Mouse (Mus musculus) frontal cortex, postnatal 25 days (tissue): ENCODE results near the gene Mta1.
A peak's percentile ranks its signal among the peaks of the same experiment; 100 is the strongest.

Experiments used
- DNase-seq, 2 experiments: peaks; one replicate each; pipeline ENCODE4 v3.0.0; 2022; ENCODE audit warnings: low spot score in 2 of 2

Mta1 gene

DNA sequence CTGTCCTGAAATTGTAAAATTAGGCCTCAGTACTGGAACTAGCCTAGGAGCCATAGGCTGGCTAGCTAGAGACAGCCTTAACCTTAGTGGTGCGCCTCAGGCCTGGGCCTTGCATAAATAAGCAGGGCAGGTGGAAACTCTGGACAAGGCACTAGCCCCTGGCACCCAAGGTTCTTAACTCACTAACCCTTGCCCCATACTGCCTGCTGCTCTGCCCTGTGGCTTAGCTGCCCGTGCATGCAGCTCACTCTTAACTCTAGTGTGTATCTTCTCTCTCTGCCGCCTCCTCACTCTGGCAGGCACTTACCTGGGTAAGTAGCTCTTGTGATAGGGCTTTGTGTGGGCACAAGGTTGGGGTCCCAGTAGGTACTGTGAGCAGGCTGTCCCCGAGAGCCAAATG lies 36.4 kb downstream of the Mta1 start:
- DNase-seq: no peak

- DNase-seq: no peak
Observed at GRCm38 (mm10) chr12:113135401-113135800, 37.3 kb downstream of the Mta1 start.

DNA sequence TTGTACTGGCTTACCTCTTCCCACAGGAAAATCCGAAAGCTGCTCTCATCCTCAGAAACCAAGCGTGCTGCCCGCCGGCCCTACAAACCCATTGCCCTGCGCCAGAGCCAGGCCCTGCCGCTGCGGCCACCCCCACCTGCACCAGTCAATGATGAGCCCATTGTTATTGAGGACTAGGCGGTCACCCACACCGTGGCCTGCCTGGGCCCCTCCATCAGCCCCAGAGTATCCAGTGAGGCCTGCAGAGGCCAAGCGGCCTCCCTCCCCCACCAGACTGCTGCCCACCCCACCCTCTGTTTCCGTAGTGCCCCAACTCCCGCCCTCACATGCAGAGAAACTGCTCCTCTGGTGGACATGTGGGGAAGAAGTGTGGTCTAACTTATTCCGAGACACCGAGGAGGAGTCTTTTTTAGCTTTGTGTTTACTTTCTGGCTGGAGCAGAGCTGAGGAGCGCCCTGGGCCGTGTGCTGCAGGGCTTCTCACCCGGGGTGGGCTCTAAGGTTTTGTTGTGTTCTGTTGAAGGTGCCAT lies 38.5 kb downstream of the Mta1 start:
- DNase-seq: no peak

DNA sequence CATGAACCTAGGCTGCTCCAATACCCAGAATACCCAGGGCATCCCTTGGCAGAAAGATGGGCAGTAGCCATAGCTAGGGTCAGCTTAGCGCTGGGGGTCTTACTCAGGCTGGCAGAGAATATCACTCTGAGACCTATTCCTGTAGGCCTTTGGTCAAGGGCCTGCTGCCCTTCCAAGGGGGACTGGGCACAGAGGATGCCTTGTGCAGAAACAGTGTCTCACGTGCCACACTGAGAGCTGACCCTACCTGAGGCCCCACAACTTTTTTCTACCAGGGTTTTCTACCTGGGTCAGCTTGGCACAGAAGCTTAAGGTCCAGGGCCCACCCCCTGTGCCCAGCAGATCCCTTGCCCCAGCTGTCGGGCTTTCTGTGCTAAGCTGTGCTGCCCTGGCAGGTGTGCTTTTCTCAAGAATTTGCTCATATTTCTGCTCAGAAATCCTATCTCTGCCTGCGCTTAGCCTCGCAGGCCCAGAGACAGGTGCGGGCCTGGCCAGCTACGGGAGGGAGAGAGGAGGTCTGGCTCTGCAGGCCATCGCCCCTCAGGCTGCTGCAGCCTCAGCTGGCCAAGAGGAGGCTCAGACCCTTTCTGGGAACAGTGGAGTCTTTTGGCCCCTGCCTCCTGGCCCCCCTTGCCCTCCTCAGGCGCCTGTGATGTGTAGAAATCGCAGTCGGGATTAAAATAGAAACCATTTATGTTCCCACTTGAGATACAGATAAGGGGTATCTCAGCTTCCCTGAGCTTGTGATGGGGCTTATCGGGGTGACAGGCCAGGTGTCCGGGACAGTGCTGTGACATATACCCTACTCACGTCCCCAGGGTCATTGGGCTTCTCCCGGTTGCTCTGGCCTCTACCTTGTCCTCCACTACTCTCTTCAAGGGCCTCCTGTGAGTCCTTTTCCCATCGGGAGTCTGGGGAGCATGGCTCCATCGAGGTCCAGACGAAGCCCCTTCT lies 39.5 kb downstream of the Mta1 start:
- no peak for DNase-seq

DNA sequence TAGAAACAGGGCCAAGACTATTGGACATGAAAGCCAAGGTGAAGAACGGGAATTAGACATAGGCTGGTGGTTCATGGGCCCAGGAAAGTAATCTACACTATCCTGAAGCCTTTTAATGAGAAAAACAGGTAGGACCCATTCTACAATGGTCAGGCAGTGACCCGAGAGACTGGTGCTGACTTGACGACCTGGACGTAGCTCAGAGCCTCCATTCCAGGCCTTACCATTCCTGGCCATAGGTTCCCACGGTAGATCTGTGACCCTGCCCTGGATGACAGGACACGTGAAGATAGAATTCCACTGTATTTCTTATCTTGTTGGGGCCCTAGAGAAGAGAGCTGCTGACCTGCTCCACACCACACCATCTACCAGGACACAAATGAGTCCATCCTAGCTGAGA lies 40.2 kb downstream of the Mta1 start:
- no peak for DNase-seq

GRCm38 (mm10) chr12:113138901-113139864 lies 41.1 kb downstream of the Mta1 start:
- no peak for DNase-seq

DNA sequence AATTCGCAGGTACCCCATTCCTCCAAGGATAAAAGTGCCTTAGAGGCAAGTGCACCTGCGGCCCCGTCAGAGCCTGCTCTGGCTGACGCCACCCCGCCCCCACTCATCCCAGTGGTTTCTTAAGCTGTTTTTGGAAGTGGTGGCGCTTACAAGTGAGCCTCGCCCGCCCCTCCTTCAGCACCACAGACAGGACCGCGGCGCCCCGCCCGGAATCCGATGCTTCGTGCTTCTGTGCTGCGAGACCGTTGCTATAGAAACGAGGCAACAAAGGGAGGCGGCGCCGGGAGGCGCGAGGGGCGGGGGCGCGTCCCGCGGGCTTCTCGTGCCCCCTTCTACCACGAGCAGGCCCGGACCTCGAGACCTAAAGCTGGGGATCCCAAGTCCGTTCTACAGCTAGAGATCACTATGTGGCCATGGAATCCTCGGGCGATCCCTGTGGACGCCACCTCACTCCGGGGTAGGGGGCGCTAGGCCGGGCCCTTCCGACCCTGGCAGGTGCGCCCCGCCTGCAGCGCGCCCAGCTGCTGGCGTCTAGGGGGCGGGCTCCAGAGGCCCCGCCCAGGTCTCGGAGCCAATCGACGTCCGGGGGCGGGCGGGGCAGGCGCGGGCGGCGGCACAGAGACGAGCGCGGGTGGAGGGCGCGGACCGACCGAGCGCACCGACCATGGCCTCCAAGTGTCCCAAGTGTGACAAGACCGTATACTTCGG lies 42.0 kb downstream of the Mta1 start, which contains the start of gene Crip2:
Gene Crip2, plus strand, starts transcription at position 329 of the 708 bp plus-strand sequence.
- peak; percentile 87 to 89 for DNase-seq

DNA sequence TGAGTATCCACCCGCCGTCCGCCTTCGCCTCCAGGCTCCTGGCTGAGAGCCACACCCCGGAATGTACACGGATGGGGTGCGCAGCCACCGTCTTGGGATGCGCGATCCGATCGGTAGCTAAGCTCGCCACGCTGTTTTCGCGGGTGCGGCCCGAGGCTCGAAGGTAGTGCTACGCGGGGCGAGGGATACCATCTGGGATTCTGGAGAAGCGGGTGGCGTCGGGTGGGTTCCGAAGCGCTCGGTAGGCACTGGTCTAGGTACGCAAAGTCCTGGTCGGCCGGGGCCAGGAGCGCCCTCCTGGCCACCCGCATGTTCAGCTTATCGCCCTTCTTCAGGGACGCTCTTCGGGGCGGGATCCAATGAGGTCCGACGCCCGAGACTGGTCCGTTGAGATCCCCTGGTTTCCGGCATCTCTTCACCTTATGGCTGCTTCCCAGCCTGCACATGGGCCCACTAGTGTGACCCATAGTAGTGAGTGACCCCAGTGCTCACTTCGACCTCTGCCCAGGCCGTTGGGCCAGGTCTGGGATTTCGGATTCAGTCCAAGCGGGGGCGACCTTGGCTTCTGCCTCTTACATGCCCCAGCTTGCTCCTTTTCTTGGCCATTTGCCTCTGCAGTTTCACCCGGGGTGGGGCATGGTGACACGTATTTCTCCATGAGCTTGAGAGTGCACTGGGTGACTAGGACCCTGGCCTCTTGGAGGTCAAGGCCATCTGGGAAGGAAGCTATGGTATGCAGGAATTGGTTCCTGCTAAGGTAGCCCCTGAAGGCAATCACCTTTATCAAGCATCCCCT lies 42.7 kb downstream of the Mta1 start:
- DNase-seq: no peak

DNA sequence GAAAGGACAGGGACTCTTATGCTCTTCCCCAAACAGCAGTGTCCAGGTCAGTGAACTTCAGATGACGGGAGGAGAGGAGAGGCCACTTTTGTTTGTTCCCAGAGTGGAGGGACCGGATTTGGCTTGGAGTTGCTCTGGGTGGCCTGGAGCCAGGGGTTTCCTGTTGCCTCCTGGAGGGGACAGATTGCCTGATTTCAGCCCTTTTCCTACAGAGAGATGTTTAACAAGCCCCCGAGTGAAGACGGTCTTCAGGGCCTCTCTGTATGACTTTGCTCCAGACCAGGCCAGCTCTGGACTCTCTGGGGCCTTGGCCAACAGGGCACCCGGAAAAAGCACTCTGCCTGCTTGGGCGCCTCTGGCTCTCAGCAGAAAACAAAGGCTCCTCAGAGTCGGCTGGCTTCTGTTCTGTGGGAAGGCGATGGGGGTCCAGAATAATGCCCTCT lies 43.5 kb downstream of the Mta1 start:
- no peak for DNase-seq

GRCm38 (mm10) chr12:113142021-113142975 lies 44.2 kb downstream of the Mta1 start:
- no peak for DNase-seq

DNA sequence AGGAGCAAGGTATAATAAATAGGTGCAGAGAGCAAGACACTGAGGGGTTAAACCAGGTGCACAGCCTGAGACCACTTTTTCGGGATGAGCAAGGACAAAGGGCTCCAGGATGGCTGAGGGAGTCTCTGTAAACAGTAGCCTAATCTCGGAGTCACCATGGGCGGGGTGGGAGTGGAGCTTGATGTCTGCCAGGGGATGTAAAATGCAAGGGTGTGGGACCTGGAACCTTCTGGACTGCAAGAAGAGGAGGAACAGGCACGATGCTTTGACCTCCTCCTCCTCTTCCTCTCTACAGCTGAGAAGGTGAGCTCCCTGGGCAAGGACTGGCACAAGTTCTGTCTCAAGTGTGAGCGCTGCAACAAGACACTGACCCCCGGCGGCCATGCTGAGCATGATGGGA lies 45.1 kb downstream of the Mta1 start:
- no peak for DNase-seq

DNA sequence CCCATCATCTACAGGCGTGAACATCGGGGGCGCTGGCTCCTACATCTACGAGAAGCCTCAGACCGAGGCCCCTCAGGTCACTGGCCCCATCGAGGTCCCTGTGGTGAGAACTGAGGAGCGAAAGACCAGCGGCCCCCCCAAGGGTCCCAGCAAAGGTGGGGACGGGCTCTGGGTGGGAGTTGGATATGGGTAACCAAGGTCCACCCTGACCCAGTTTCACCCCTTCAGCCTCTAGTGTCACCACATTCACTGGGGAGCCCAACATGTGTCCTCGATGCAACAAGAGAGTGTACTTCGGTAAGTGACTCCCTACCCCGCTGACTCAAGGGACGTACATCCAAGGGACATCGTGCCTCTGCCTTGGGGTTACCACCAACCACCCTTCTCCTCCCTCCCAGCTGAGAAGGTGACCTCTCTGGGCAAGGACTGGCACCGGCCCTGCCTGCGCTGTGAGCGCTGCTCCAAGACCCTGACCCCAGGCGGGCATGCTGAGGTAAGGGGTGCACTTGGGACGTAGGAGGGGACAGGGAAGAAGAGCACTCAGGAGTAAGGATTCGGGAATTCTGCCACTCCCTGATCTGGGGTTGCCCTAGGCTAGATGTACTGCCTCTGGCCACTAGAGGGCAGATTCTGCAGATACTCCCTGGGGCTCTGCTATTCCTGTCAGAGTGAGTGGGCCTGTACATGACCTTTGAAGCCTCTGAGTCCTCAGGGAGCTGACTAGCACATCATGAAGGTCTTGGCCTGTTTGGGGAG lies 46.1 kb downstream of the Mta1 start:
- no peak for DNase-seq

DNA sequence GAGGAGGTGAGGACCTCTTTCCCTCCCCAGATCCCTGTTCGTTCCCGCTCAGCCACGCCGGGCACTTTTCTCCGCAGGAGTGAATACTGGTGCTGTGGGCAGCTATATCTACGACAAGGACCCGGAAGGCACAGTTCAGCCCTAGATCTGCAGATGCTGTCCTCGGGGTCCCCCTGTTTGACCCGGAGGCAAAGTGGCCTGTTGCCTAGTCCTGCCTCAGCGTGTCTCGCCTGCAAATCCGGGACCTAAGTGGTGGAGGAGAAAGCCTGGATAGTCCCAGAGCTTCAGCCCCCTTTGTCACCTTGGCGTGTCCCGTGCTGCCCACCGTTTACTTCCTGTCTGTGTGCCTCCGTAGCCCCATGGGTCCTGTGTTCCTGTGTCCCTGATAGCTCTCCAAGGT lies 46.8 kb downstream of the Mta1 start:
- no peak for DNase-seq

- no peak for DNase-seq
Observed at GRCm38 (mm10) chr12:113145591-113145990, 47.5 kb downstream of the Mta1 start.

GRCm38 (mm10) chr12:113146112-113147057 lies 48.3 kb downstream of the Mta1 start, which contains the start of gene Crip1:
Gene Crip1 (plus strand): TSS chr12:113146316.
- peak; percentile 76 to 83 for DNase-seq

DNA sequence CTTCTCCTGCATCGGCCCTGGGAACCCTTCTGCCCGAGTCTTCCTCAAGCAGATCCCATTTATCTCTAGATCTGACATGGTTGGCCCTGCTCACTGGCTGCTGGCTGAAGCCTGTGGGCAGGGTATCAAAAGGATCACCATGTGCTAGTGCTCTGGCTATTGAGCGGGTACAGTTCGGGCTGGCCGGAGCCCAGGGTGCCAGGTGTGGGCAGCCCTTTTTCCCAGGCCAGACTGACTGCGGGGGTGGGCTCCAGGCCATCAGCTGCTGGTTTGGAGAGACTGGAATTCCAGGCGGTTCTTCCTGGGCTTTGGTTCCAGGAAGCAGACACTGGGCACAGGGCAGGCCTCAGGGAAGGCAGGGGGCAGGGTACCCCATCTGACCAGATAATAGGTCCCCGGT lies 49.4 kb downstream of the Mta1 start:
- no peak for DNase-seq

DNA sequence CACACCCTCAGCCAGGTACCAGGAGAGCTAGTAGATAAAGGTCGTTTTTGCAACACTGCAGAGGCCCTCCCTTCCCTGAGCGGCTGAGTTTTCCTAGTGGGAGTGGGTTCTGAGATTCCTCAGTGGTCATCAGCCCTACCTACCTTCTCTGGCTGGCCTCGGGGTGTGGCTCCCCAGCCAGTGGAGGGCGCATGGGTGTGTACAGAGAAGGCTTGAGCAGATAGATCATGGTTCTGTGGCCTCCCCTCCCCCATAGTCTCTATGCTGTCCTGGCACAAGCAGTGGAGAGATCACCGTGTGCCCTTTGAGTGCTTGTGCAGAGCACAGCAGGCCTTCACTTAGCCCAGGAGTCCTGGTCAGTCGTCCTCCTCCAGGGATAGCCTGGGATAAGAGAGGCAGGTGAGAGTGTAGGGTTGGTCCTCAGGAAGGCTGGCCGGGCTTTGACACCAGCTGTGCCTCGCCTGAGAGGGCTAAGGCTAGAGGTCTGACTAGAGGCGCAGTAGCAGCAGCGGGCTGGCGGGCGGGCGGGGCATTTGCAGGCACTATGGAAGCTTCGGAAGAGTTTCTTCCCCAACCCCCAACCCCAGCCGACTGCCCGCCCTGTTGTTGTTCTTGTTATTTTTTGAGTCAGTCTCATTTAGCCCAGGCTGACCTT lies 50.4 kb downstream of the Mta1 start:
- DNase-seq: no peak
